Comparison of ENCODE assay signal across 8 mouse cellular contexts in the genomic region with DNA sequence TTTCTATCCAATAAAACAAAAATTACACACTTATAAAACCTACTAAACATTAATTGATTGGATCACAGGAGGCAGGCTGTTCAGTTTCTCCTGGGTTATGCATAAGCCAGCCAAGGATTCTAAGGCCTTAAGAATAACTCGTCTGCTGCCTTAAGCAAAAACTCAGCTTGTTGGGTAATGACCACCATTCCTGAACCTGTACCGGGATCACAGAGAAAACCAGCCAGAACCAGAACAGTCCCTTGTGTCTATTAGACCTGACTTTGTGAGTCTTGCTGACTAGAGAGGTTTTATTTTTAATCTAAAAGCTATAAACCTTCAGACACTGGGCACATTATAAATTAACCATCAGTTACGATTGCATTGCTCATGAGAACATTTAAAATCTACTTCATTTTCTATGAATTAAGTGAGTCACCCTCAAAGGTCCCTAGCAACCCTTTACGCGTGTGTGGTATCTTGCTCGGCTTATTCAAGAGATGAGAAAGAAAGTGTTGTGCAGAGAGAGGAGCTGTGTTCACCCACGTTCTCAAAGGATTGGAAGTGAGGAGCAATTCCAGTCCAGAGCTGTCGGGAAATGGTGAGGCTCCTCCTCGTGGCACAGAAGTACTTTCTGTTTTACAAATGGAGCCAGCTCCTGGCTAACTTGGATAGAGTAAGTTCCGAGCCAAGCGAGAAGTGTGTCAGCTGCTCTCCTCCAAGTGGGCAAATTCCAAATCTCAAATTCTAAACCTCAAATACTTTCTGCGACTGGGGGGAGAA.
DNase-seq lines count a peak whose midpoint lies in the region; ATAC-seq and TF ChIP-seq lines count a peak whose summit lies in the region.

No protein-coding gene starts in this region.

- no peaks in the 10 kb centered on the region for H3K4me1 ChIP-seq in hindbrain, postnatal 0 days (ENCODE audit: insufficient read depth, low read length)
- H3K4me1 ChIP-seq in hindbrain, embryonic 13.5 days (replicated peaks): no peaks in the 10 kb centered on the region
- peaks cover 3% of the 10 kb centered on the region; the same call in 1 of the 2 replicates for H3K4me1 ChIP-seq in cortical plate, adult 2 months (ENCODE audit: control insufficient read depth, insufficient read depth, low read length)

- no peak overlapping the region for H3K4me3 ChIP-seq in hindbrain, postnatal 0 days (ENCODE audit: low read length)
- H3K4me3 ChIP-seq in hindbrain, embryonic 13.5 days: no peak overlapping the region
- no peak overlapping the region for H3K4me3 ChIP-seq in cortical plate, adult 2 months (ENCODE audit: insufficient read depth, low read length)

- peak; percentile 51 for ATAC-seq in hindbrain, postnatal 0 days
- no peak for ATAC-seq in hindbrain, embryonic 13.5 days (ENCODE audit: low FRiP score)
- no peak for ATAC-seq in cerebellum, adult (ENCODE audit: insufficient number of reproducible peaks, low FRiP score, low TSS enrichment)

- H3K9me3 ChIP-seq in hindbrain, postnatal 0 days (ENCODE audit: low read length): no peaks in the 10 kb centered on the region
- H3K9me3 ChIP-seq in hindbrain, embryonic 13.5 days: no peaks in the 10 kb centered on the region

- WGBS in hindbrain, postnatal 0 days: 57% methylated on average over 12 of the region's 12 CpGs
- WGBS in hindbrain, embryonic 13.5 days: 82% methylated on average over 12 of the region's 12 CpGs

- no peaks in the 10 kb centered on the region for H3K27me3 ChIP-seq in hindbrain, postnatal 0 days (ENCODE audit: insufficient read depth, low read length)
- H3K27me3 ChIP-seq in hindbrain, embryonic 13.5 days: no peaks in the 10 kb centered on the region

- no peak overlapping the region for H3K9ac ChIP-seq in hindbrain, postnatal 0 days (replicated peaks; ENCODE audit: low read length)
- H3K9ac ChIP-seq in hindbrain, embryonic 13.5 days: no peak overlapping the region

- H3K4me2 ChIP-seq in hindbrain, postnatal 0 days (ENCODE audit: low read depth, low read length): no peak overlapping the region
- H3K4me2 ChIP-seq in hindbrain, embryonic 13.5 days: no peak overlapping the region

- 0 out of 2 replicates have a peak overlapping the region, but pooled peaks have one; percentile 15 for H3K27ac ChIP-seq in hindbrain, postnatal 0 days
- no peak overlapping the region for H3K27ac ChIP-seq in hindbrain, embryonic 13.5 days
- no peak overlapping the region for H3K27ac ChIP-seq in cortical plate, adult 2 months (ENCODE audit: insufficient read depth, low read length)

- peak; percentile 48 for DNase-seq in hindbrain, postnatal 0 days (ENCODE audit: low spot score)
- DNase-seq in 3T3-L1 (ENCODE audit: low read depth, low spot score): peak; percentile 19
- DNase-seq in kidney, postnatal 36 days: peak; percentile 54 to 69
- DNase-seq in natural killer cell, adult 2 months (ENCODE audit: low spot score in 2 of 2): no peak
- DNase-seq in cerebellum, postnatal 25 days: no peak

- TF ChIP-seq POLR2A in cortical plate, adult 2 months (IDR thresholded peaks at IDR 0.05; ENCODE audit: extremely low read depth, insufficient read depth, low read length): no peak

- TF ChIP-seq CTCF in hindbrain, postnatal 0 days (IDR thresholded peaks at IDR 0.05; ENCODE audit: low read depth): no peak
- 0 out of 2 replicates have a peak, but pooled peaks have one; percentile 15 for TF ChIP-seq CTCF in cortical plate, adult 2 months (IDR thresholded peaks at IDR 0.05; ENCODE audit: extremely low read depth, insufficient read depth, low read length)

- H3K36me3 ChIP-seq in hindbrain, postnatal 0 days (ENCODE audit: insufficient read depth, low read length): no peaks in the 10 kb centered on the region; the same call in 1 of the 2 replicates
- peaks cover 10% of the 10 kb centered on the region for H3K36me3 ChIP-seq in hindbrain, embryonic 13.5 days

Comparison
In these comparisons a context has a peak if more than half of its experiments do, and no peak if none do; other contexts are left out.
1. DNase-seq: peak in hindbrain, postnatal 0 days (single experiment), 3T3-L1 (single experiment) and kidney, postnatal 36 days (2 of 2); none in natural killer cell, adult 2 months (0 of 2) and cerebellum, postnatal 25 days (0 of 2).